Mouse (Mus musculus) left cerebral cortex, postnatal 36 days (tissue): Measurements from ENCODE around the gene Btf3. TPM values are rescaled to one million over a fixed set of nuclear protein-coding genes. Genes with fewer than 3 reads are reported as not detected.

ENCODE experiments used
- DNase-seq, 2 experiments: peaks; one replicate each; pipeline ENCODE4 v3.0.0; 2021 to 2022; ENCODE audit warnings: low spot score in 2 of 2, mixed read lengths in 1 of 2
- intact Hi-C: fragments of 180-260 bp; cut with DNase I; formaldehyde crosslinking; loops from one replicate; pipeline ENCODE4 v1.15.1; 2025
- total RNA-seq, 2 experiments: library from RNA; stranded (reverse); gene quantifications; 2 replicates each; pipeline ENCODE4 v1.2.3; 2021

Btf3 gene
- total RNA-seq, 2 experiments from 2014 or later = 170 to 181 TPM

- DNase-seq = no peak
Observed at GRCm38 (mm10) chr13:98351527-98351926, 34.7 kb upstream of the Btf3 start.

GRCm38 (mm10) chr13:98349491-98349890 is 32.7 kb upstream of the Btf3 start:
- intact Hi-C loops = no loop called here
- no peak for DNase-seq

More at GRCm38 (mm10) chr13:98351527-98351926, 34.7 kb upstream of the Btf3 start:
- intact Hi-C loops = no loop called here

GRCm38 (mm10) chr13:98340506-98340905 is 23.7 kb upstream of the Btf3 start:
- intact Hi-C loops = no loop called here
- no peak for DNase-seq

- intact Hi-C loops = no loop called here
- no peak for DNase-seq
Observed at GRCm38 (mm10) chr13:98336205-98336604, 19.4 kb upstream of the Btf3 start.

- intact Hi-C loops = no loop called here
- no peak for DNase-seq
Observed at GRCm38 (mm10) chr13:98332106-98332505, 15.3 kb upstream of the Btf3 start.

- no peak for DNase-seq
- intact Hi-C loops = no loop called here
Observed at GRCm38 (mm10) chr13:98325034-98325433, 8.2 kb upstream of the Btf3 start.

- DNase-seq = no peak
- intact Hi-C loops = loop anchor here (5.0 kb wide), 1 partner anchor 56 kb away; the partner anchor contains the start of genes Ankra2 and Utp15
Observed at GRCm38 (mm10) chr13:98317911-98318310, 1.1 kb upstream of the Btf3 start.

- DNase-seq = no peak
- intact Hi-C loops = loop anchor here (5.0 kb wide), 1 partner anchor 55 kb away; the partner anchor contains the start of genes Ankra2 and Utp15
Observed at GRCm38 (mm10) chr13:98317246-98317677, 456 bp upstream of the Btf3 start.

- intact Hi-C loops = loop anchor here (5.0 kb wide), 1 partner anchor 54 kb away; the partner anchor contains the start of genes Ankra2 and Utp15
Observed at GRCm38 (mm10) chr13:98316140-98316479, 696 bp downstream of the Btf3 start.

GRCm38 (mm10) chr13:98315124-98315523 is 1.7 kb downstream of the Btf3 start:
- DNase-seq = no peak
- intact Hi-C loops = loop anchor here (5.0 kb wide), 1 partner anchor 53 kb away; the partner anchor contains the start of genes Ankra2 and Utp15

More at GRCm38 (mm10) chr13:98316140-98316479, 696 bp downstream of the Btf3 start:
- no peak for DNase-seq

- intact Hi-C loops = no loop called here
- no peak for DNase-seq
Observed at GRCm38 (mm10) chr13:98313631-98314030, 3.2 kb downstream of the Btf3 start.

- intact Hi-C loops = no loop called here
- DNase-seq = no peak
Observed at GRCm38 (mm10) chr13:98311597-98311996, 5.2 kb downstream of the Btf3 start.

GRCm38 (mm10) chr13:98308724-98309123 is 8.1 kb downstream of the Btf3 start:
- DNase-seq = no peak
- intact Hi-C loops = no loop called here

- intact Hi-C loops = no loop called here
- no peak for DNase-seq
Observed at GRCm38 (mm10) chr13:98308004-98308403, 8.8 kb downstream of the Btf3 start.

GRCm38 (mm10) chr13:98306852-98307475 is 9.8 kb downstream of the Btf3 start:
- intact Hi-C loops = no loop called here
- peak in 1 of 2 experiments; percentile 9 for DNase-seq

- intact Hi-C loops = no loop called here
- no peak for DNase-seq
Observed at GRCm38 (mm10) chr13:98306393-98306792, 10.4 kb downstream of the Btf3 start.

- intact Hi-C loops = no loop called here
- DNase-seq = no peak
Observed at GRCm38 (mm10) chr13:98305257-98305656, 11.5 kb downstream of the Btf3 start.

GRCm38 (mm10) chr13:98298833-98299758 is 17.7 kb downstream of the Btf3 start:
- peak; percentile 61 to 75 for DNase-seq
- intact Hi-C loops = no loop called here

GRCm38 (mm10) chr13:98297883-98298482 is 18.8 kb downstream of the Btf3 start:
- no peak for DNase-seq
- intact Hi-C loops = no loop called here

- intact Hi-C loops = no loop called here
- no peak for DNase-seq
Observed at GRCm38 (mm10) chr13:98296072-98296471, 20.7 kb downstream of the Btf3 start.
